19 mouse cellular contexts compared by ENCODE assay signal in the genomic region with DNA sequence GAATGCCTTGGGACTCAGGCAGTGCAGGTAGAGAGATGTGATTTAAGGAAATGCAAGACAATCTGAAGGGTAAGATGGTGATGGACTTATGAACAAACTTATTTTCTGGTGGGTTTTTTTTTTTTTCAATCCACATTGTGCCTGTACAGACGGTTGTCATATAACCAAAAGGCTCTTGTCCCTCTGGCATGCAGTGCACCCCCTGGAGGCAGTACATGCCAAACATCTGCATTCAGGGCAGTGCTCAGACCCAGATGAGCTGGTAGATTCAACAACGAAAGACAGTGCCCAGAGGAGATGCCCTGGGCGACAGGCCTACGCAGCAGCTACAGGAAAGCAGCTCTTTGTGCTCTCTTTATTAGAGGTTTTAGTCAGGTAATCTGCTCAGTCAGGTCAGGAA.
A peak's percentile ranks its signal among the peaks of the same experiment; 100 is the strongest.
DNase-seq lines count a peak whose midpoint lies in the region; ATAC-seq and TF ChIP-seq lines count a peak whose summit lies in the region.
"Had no signal": no experiment of that assay in that cellular context is flagged by ENCODE, and none has a peak within 500 bp of the region (broad histone marks: within the 10 kb centered on the region; RNA-seq: fewer than 3 reads in every experiment).

No protein-coding gene starts in this region.

- H3K4me1 ChIP-seq in hindbrain, embryonic 13.5 days (replicated peaks) = peaks cover 9% of the 10 kb centered on the region; the same call in 1 of the 2 replicates
- no peaks in the 10 kb centered on the region for H3K4me1 ChIP-seq in hindbrain, embryonic 11.5 days (replicated peaks; ENCODE audit: control insufficient read depth, insufficient read depth, low read length)
- H3K4me1 ChIP-seq in lung, postnatal 0 days (ENCODE audit: insufficient read depth, low read depth, low read length) = no peaks in the 10 kb centered on the region
- no peaks in the 10 kb centered on the region for H3K4me1 ChIP-seq in intestine, postnatal 0 days (replicated peaks; ENCODE audit: control insufficient read depth, insufficient read depth, low read length)
- H3K4me1 ChIP-seq: forebrain, embryonic 10.5 days; limb, embryonic 10.5 days; liver, embryonic 12.5 days; lung, embryonic 15.5 days; stomach, embryonic 15.5 days had no signal

- H3K27me3 ChIP-seq in hindbrain, embryonic 13.5 days = no peaks in the 10 kb centered on the region
- H3K27me3 ChIP-seq in hindbrain, embryonic 11.5 days (ENCODE audit: control insufficient read depth, insufficient read depth, low read length) = no peaks in the 10 kb centered on the region
- no peaks in the 10 kb centered on the region for H3K27me3 ChIP-seq in lung, postnatal 0 days (replicated peaks; ENCODE audit: insufficient read depth, low read length)
- H3K27me3 ChIP-seq in intestine, postnatal 0 days (replicated peaks; ENCODE audit: control insufficient read depth, insufficient read depth, low read length) = no peaks in the 10 kb centered on the region
- H3K27me3 ChIP-seq: liver, embryonic 12.5 days; lung, embryonic 15.5 days; stomach, embryonic 15.5 days had no signal

- H3K4me3 ChIP-seq in hindbrain, embryonic 13.5 days = no peak overlapping the region
- no peak overlapping the region for H3K4me3 ChIP-seq in hindbrain, embryonic 11.5 days (ENCODE audit: low read depth, low read length)
- no peak overlapping the region for H3K4me3 ChIP-seq in lung, postnatal 0 days (ENCODE audit: low read depth, low read length)
- H3K4me3 ChIP-seq in intestine, postnatal 0 days (ENCODE audit: low read depth, low read length) = no peak overlapping the region
- H3K4me3 ChIP-seq: forebrain, embryonic 10.5 days; limb, embryonic 10.5 days; liver, embryonic 12.5 days; lung, embryonic 15.5 days; stomach, embryonic 15.5 days had no signal

- peak overlapping the region; percentile 48 for H3K27ac ChIP-seq in hindbrain, embryonic 13.5 days
- H3K27ac ChIP-seq in hindbrain, embryonic 11.5 days (ENCODE audit: low read depth, low read length) = no peak overlapping the region
- H3K27ac ChIP-seq in lung, postnatal 0 days (ENCODE audit: low read length) = no peak overlapping the region
- H3K27ac ChIP-seq in intestine, postnatal 0 days (ENCODE audit: low read depth, low read length) = no peak overlapping the region
- H3K27ac ChIP-seq: forebrain, embryonic 10.5 days; hindbrain, embryonic 14.5 days; limb, embryonic 10.5 days; liver, embryonic 12.5 days; lung, embryonic 15.5 days; stomach, embryonic 15.5 days had no signal

- H3K9ac ChIP-seq in hindbrain, embryonic 13.5 days = no peak overlapping the region
- no peak overlapping the region for H3K9ac ChIP-seq in hindbrain, embryonic 11.5 days (ENCODE audit: low read depth, low read length)
- no peak overlapping the region for H3K9ac ChIP-seq in lung, postnatal 0 days (replicated peaks; ENCODE audit: low read depth)
- H3K9ac ChIP-seq in intestine, postnatal 0 days (ENCODE audit: low read depth, low read length) = no peak overlapping the region
- H3K9ac ChIP-seq: forebrain, postnatal 0 days; hindbrain, embryonic 14.5 days; liver, embryonic 12.5 days; lung, embryonic 15.5 days; stomach, embryonic 15.5 days had no signal

- TF ChIP-seq CTCF in lung, postnatal 0 days (IDR thresholded peaks at IDR 0.05) = 0 out of 2 replicates have a peak, but pooled peaks have one; percentile 13
- TF ChIP-seq CTCF in intestine, postnatal 0 days (IDR thresholded peaks at IDR 0.05; ENCODE audit: low read depth) = no peak

- no peak overlapping the region for H3K4me2 ChIP-seq in hindbrain, embryonic 13.5 days
- H3K4me2 ChIP-seq in hindbrain, embryonic 11.5 days (replicated peaks; ENCODE audit: low read depth, low read length) = no peak overlapping the region
- no peak overlapping the region for H3K4me2 ChIP-seq in lung, postnatal 0 days (replicated peaks; ENCODE audit: low read depth, low read length)
- no peak overlapping the region for H3K4me2 ChIP-seq in intestine, postnatal 0 days (replicated peaks; ENCODE audit: low read depth)
- H3K4me2 ChIP-seq: heart, embryonic 11.5 days; hindbrain, embryonic 14.5 days; liver, embryonic 12.5 days; lung, embryonic 15.5 days; stomach, embryonic 15.5 days had no signal

- H3K9me3 ChIP-seq in hindbrain, embryonic 13.5 days = no peaks in the 10 kb centered on the region
- no peaks in the 10 kb centered on the region for H3K9me3 ChIP-seq in hindbrain, embryonic 11.5 days (ENCODE audit: control insufficient read depth, low read length)
- H3K9me3 ChIP-seq in lung, postnatal 0 days (ENCODE audit: low read length) = no peaks in the 10 kb centered on the region
- H3K9me3 ChIP-seq in intestine, postnatal 0 days (ENCODE audit: control insufficient read depth) = no peaks in the 10 kb centered on the region
- H3K9me3 ChIP-seq: forebrain, embryonic 10.5 days; limb, embryonic 10.5 days; liver, embryonic 12.5 days; lung, embryonic 15.5 days; stomach, embryonic 15.5 days had no signal

- DNase-seq in hindbrain, embryonic 11.5 days (ENCODE audit: low spot score) = no peak
- DNase-seq in lung, postnatal 0 days (ENCODE audit: low spot score) = no peak
- no peak for DNase-seq in lung, postnatal 14 days
- DNase-seq in thymus, postnatal 4 days = peak; percentile 7
- no peak for DNase-seq in thymus, postnatal 10 days (ENCODE audit: low spot score in 2 of 2)
- DNase-seq: cerebellum, adult 8-10 months; forebrain, postnatal 0 days; heart, postnatal 10 days; thymus, adult 2 months had no signal

- 66% methylated on average over 4 of the region's 4 CpGs for WGBS in hindbrain, embryonic 13.5 days
- WGBS in hindbrain, embryonic 11.5 days = 78% methylated on average over 4 of the region's 4 CpGs
- WGBS in lung, postnatal 0 days = 73% methylated on average over 4 of the region's 4 CpGs
- 82% methylated on average over 4 of the region's 4 CpGs for WGBS in intestine, postnatal 0 days

- no peak for TF ChIP-seq EP300 in lung, postnatal 0 days (IDR thresholded peaks at IDR 0.05)

- ATAC-seq in hindbrain, embryonic 13.5 days (ENCODE audit: low FRiP score) = no peak
- ATAC-seq in hindbrain, embryonic 11.5 days (ENCODE audit: low FRiP score) = no peak
- ATAC-seq in lung, postnatal 0 days = no peak
- ATAC-seq in intestine, postnatal 0 days = no peak
- ATAC-seq: forebrain, postnatal 0 days; intestine, embryonic 16.5 days; liver, embryonic 12.5 days had no signal

- no peaks in the 10 kb centered on the region for H3K36me3 ChIP-seq in hindbrain, embryonic 13.5 days
- H3K36me3 ChIP-seq in hindbrain, embryonic 11.5 days (ENCODE audit: control insufficient read depth, insufficient read depth, low read length) = no peaks in the 10 kb centered on the region
- no peaks in the 10 kb centered on the region for H3K36me3 ChIP-seq in lung, postnatal 0 days (ENCODE audit: insufficient read depth, low read length)
- no peaks in the 10 kb centered on the region for H3K36me3 ChIP-seq in intestine, postnatal 0 days (ENCODE audit: control insufficient read depth, insufficient read depth)
- H3K36me3 ChIP-seq: forebrain, embryonic 10.5 days; limb, embryonic 10.5 days; liver, embryonic 12.5 days; lung, embryonic 15.5 days; stomach, embryonic 15.5 days had no signal
